Mouse (Mus musculus): Measurements from ENCODE around the gene Tcf7l2.

Gene Tcf7l2

GRCm38 (mm10) chr19:55830976-55831559 is 89.4 kb downstream of the Tcf7l2 start:
- DNase-seq (ENCODE audit: low spot score in 2 of 2) = no peak

GRCm38 (mm10) chr19:55832122-55832521 is 90.5 kb downstream of the Tcf7l2 start:
- no peak for DNase-seq (ENCODE audit: low spot score in 2 of 2)

GRCm38 (mm10) chr19:55833807-55834385 is 92.3 kb downstream of the Tcf7l2 start:
- DNase-seq (ENCODE audit: low spot score in 2 of 2) = no peak

- no peak for DNase-seq (ENCODE audit: low spot score in 2 of 2)
These were observed 95.5 kb downstream of the Tcf7l2 start for GRCm38 (mm10) chr19:55836930-55837687.

- DNase-seq (ENCODE audit: low spot score in 2 of 2) = peak; percentile 36 to 37
These were observed 96.3 kb downstream of the Tcf7l2 start for GRCm38 (mm10) chr19:55837924-55838323.

GRCm38 (mm10) chr19:55838389-55839035 is 96.9 kb downstream of the Tcf7l2 start:
- no peak for DNase-seq (ENCODE audit: low spot score in 2 of 2)

GRCm38 (mm10) chr19:55839036-55839555 is 97.5 kb downstream of the Tcf7l2 start:
- peak in 1 of 2 experiments; percentile 29 for DNase-seq (ENCODE audit: low spot score in 2 of 2)

- no peak for DNase-seq (ENCODE audit: low spot score in 2 of 2)
These were observed 99.0 kb downstream of the Tcf7l2 start for GRCm38 (mm10) chr19:55840499-55841121.

- DNase-seq (ENCODE audit: low spot score in 2 of 2) = no peak
These were observed 100.4 kb downstream of the Tcf7l2 start for GRCm38 (mm10) chr19:55842046-55842445.

GRCm38 (mm10) chr19:55843111-55843887 is 101.7 kb downstream of the Tcf7l2 start:
- no peak for DNase-seq (ENCODE audit: low spot score in 2 of 2)

- DNase-seq (ENCODE audit: low spot score in 2 of 2) = no peak
These were observed 104.1 kb downstream of the Tcf7l2 start for GRCm38 (mm10) chr19:55845702-55846101.

- no peak for DNase-seq (ENCODE audit: low spot score in 2 of 2)
These were observed 104.6 kb downstream of the Tcf7l2 start for GRCm38 (mm10) chr19:55846256-55846655.

GRCm38 (mm10) chr19:55847043-55847442 is 105.4 kb downstream of the Tcf7l2 start:
- no peak for DNase-seq (ENCODE audit: low spot score in 2 of 2)

- DNase-seq (ENCODE audit: low spot score in 2 of 2) = peak; percentile 54
These were observed 108.9 kb downstream of the Tcf7l2 start for GRCm38 (mm10) chr19:55850402-55851078.

GRCm38 (mm10) chr19:55851498-55852324 is 110.1 kb downstream of the Tcf7l2 start:
- DNase-seq (ENCODE audit: low spot score in 2 of 2) = peak; percentile 36 to 46

- no peak for DNase-seq (ENCODE audit: low spot score in 2 of 2)
These were observed 112.8 kb downstream of the Tcf7l2 start for GRCm38 (mm10) chr19:55854389-55854788.

- no peak for DNase-seq (ENCODE audit: low spot score in 2 of 2)
These were observed 114.0 kb downstream of the Tcf7l2 start for GRCm38 (mm10) chr19:55855571-55855970.

- no peak for DNase-seq (ENCODE audit: low spot score in 2 of 2)
These were observed 115.7 kb downstream of the Tcf7l2 start for GRCm38 (mm10) chr19:55857328-55857727.

- no peak for DNase-seq (ENCODE audit: low spot score in 2 of 2)
These were observed 118.6 kb downstream of the Tcf7l2 start for GRCm38 (mm10) chr19:55860009-55860743.
